Mouse (Mus musculus) bone marrow, adult 2 months (tissue): ENCODE measurements around the gene Cep295.

Experiments used
- CTCF ChIP-seq: fragments of 200-500 bp; IDR thresholded peaks from 2 replicates; pipeline ENCODE4 v1.5.1; 2011; ENCODE audit warnings: low read length, control low read depth; ENCODE audit not compliant: control insufficient read depth, insufficient read depth
- POLR2A ChIP-seq: fragments of 200-500 bp; IDR thresholded peaks from 2 replicates; pipeline ENCODE4 v1.6.1; 2011; ENCODE audit warnings: low read depth, mild to moderate bottlenecking, control low read depth, low read length, borderline replicate concordance; ENCODE audit not compliant: control insufficient read depth

DNA sequence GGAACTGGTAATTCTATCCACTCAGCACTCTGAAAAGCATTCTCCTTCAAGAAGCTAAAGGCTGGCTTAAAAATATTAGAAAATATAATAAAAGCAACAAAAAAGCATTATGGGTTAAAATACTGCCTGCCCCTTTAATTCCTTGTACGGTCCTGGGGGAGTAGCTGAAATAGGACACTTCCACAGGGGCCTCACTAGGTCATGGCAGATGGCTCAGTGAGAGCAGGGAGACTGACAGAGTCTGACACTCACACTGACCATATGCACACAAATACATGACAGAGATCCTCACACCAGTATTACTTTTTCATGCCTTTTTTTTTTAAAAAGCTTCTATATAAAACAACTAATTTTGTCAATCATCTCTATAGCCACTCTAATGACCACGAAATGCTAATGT, 7.7 kb downstream of the Cep295 start:
- TF ChIP-seq CTCF, result no peak
- no peak for TF ChIP-seq POLR2A
